Mouse (Mus musculus): ENCODE measurements around the gene Olfr1423. TPM values are rescaled to one million over a fixed set of nuclear protein-coding genes. Genes with fewer than 3 reads are reported as not detected.
"Not testable (repeated sequence)": the region's sequence is repeated elsewhere in the genome, so short reads cannot be mapped to it uniquely, and the experiment has no call there.

Gene Olfr1423
- polyA plus RNA-seq (2015; fragmentation: Nextera tagmentation; extraction: Ambion mirVana) = 0.03 TPM in 1 of 2 replicates, not detected in the other

DNA sequence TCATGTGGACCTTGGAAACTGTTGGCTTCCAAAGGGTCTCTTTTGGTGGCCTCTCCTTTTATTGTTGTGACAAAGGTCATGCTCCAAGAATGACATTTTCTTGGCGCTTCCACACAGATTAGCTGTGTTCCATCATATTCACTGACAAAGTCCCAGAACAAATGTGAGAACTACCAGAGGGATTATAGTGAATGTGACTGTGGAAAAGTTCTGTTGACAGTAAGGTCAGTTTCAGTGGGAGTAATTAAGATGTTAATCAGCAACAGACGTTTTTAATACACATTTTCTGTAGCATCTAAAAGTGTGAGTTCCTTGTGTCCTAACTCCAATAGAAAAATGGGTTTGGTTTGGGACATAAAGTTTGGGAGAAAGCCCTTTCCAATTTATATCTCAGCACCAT, at the start of gene Olfr1423:
TSS of gene Olfr1423 (minus strand) at position 101 of the 400 bp plus-strand sequence.
- WGBS = 55% methylated on average over 2 of the region's 2 CpGs
- Histone ChIP-seq H3K4me3 (replicated peaks; ENCODE audit: low read length) (no peak within 1 kb of the TSS), H3K36me3 (ENCODE audit: control insufficient read depth, insufficient read depth, low read length) (no peaks in the 10 kb centered on the region), H3K4me2 (ENCODE audit: low read depth, low read length) (no peak within 1 kb of the TSS), H3K27ac (ENCODE audit: low read length) (no peak within 1 kb of the TSS), H3K9me3 (replicated peaks; ENCODE audit: control insufficient read depth, low read length) (no peaks in the 10 kb centered on the region), H3K4me1 (ENCODE audit: control insufficient read depth, insufficient read depth, low read length) (no peaks in the 10 kb centered on the region), H3K27me3 (ENCODE audit: control insufficient read depth, insufficient read depth, low read length) (no peaks in the 10 kb centered on the region), H3K9ac (ENCODE audit: low read length) (no peak within 1 kb of the TSS)
- ATAC-seq (ENCODE audit: insufficient read depth, low FRiP score) = no peak

DNA sequence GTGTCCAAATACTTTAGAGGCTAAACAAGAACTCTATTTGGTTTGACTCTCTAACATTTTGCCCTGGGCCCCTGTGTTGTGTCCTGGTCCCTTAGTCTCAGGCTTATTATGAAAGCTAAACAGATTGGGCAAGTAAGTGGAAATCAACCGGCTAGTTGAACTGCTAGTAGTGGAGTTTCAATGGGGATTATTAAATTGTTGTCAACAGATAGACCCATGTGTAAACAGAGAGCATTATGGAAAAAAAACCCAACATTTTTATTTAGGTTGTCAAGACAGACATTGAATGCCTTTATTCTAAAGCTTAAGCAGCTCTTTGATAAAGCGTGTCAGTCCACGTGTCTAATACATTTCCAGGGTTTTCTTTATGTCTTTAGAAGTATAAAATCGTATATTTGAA, 36.5 kb upstream of the Olfr1423 start, which contains the start of gene Olfr1425:
TSS of gene Olfr1425 (minus strand) at position 101 of the 400 bp plus-strand sequence.
- ATAC-seq (ENCODE audit: insufficient read depth, low FRiP score); H3K4me1 ChIP-seq (ENCODE audit: control insufficient read depth, insufficient read depth, low read length); H3K27ac ChIP-seq (ENCODE audit: low read length); H3K9ac ChIP-seq (ENCODE audit: low read length); H3K36me3 ChIP-seq (ENCODE audit: control insufficient read depth, insufficient read depth, low read length); H3K9me3 ChIP-seq (replicated peaks; ENCODE audit: control insufficient read depth, low read length); H3K4me2 ChIP-seq (ENCODE audit: low read depth, low read length); H3K27me3 ChIP-seq (ENCODE audit: control insufficient read depth, insufficient read depth, low read length); H3K4me3 ChIP-seq (replicated peaks; ENCODE audit: low read length): not testable (repeated sequence)
- WGBS = 84% methylated on average over 4 of the region's 4 CpGs

DNA sequence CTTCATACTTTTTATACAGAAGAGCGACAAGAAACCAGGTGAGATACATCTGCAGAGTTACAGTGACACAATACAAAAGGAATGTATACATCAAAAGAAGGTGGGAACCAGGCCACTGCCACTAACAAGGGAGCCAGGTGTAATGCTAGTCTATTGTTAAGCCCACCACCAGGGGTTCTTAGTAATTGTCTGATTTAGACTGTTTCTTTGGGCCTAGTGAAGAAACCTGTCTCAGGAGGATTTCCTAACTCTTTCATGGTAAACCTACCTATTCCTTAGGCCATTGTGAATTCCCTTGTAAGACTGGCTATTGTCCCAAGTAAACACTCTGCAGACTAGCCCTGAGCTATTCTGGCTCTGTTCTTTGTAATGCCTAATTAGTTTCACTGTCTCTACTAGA, 28.4 kb upstream of the Olfr1423 start:
- not testable (repeated sequence) for H3K27me3 ChIP-seq (ENCODE audit: control insufficient read depth, insufficient read depth, low read length); H3K4me2 ChIP-seq (ENCODE audit: low read depth, low read length); H3K9ac ChIP-seq (ENCODE audit: low read length); H3K4me1 ChIP-seq (ENCODE audit: control insufficient read depth, insufficient read depth, low read length); H3K9me3 ChIP-seq (replicated peaks; ENCODE audit: control insufficient read depth, low read length); H3K27ac ChIP-seq (ENCODE audit: low read length); ATAC-seq (ENCODE audit: insufficient read depth, low FRiP score); H3K4me3 ChIP-seq (replicated peaks; ENCODE audit: low read length); H3K36me3 ChIP-seq (ENCODE audit: control insufficient read depth, insufficient read depth, low read length)
- 76% methylated on average over 1 of the region's 1 CpGs for WGBS

DNA sequence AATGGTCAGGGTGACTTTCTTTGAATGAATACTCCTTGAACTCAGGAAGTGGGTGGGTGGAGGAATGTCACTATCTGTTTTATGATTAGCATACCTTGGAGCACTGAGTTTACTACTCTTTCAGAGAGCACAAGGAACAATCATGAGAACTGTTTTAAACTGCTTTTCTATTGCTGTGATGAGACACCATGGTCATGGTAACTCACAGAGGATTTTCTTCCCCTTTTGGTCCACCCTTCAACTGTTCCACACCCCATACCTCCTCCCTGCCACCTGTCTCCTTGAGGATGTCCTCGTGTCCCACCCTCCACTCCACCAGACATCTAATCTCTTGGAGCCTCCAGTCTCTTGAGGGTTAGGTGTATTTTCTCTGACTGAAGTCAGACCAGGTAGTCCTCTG, 26.7 kb upstream of the Olfr1423 start:
- not testable (repeated sequence) for H3K4me3 ChIP-seq (replicated peaks; ENCODE audit: low read length); H3K27ac ChIP-seq (ENCODE audit: low read length); H3K4me1 ChIP-seq (ENCODE audit: control insufficient read depth, insufficient read depth, low read length); H3K36me3 ChIP-seq (ENCODE audit: control insufficient read depth, insufficient read depth, low read length); H3K4me2 ChIP-seq (ENCODE audit: low read depth, low read length); H3K27me3 ChIP-seq (ENCODE audit: control insufficient read depth, insufficient read depth, low read length); H3K9ac ChIP-seq (ENCODE audit: low read length); H3K9me3 ChIP-seq (replicated peaks; ENCODE audit: control insufficient read depth, low read length); ATAC-seq (ENCODE audit: insufficient read depth, low FRiP score)
- WGBS = 76% methylated on average over 1 of the region's 1 CpGs

DNA sequence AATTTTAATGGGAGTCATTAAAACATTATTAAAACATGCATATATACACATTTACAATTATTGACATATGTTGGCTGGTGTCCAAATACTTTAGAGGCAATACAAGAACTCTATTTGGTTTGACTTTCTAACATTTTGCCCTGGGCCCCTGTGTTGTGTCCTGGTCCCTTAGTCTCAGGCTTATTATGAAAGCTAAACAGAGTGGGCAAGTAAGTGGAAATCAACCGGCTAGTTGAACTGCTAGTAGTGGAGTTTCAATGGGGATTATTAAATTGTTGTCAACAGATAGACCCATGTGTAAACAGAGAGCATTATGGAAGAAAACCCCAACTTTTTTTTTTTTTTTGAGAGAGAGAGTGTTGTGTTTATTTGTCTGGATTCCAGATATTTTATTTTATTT, 21.5 kb upstream of the Olfr1423 start, which contains the start of gene Olfr1424:
TSS of gene Olfr1424 (minus strand) at position 101 of the 400 bp plus-strand sequence.
- ATAC-seq (ENCODE audit: insufficient read depth, low FRiP score); H3K9ac ChIP-seq (ENCODE audit: low read length); H3K4me3 ChIP-seq (replicated peaks; ENCODE audit: low read length); H3K9me3 ChIP-seq (replicated peaks; ENCODE audit: control insufficient read depth, low read length); H3K4me2 ChIP-seq (ENCODE audit: low read depth, low read length); H3K36me3 ChIP-seq (ENCODE audit: control insufficient read depth, insufficient read depth, low read length); H3K4me1 ChIP-seq (ENCODE audit: control insufficient read depth, insufficient read depth, low read length); H3K27me3 ChIP-seq (ENCODE audit: control insufficient read depth, insufficient read depth, low read length); H3K27ac ChIP-seq (ENCODE audit: low read length): not testable (repeated sequence)
- WGBS = 68% methylated on average over 1 of the region's 1 CpGs

DNA sequence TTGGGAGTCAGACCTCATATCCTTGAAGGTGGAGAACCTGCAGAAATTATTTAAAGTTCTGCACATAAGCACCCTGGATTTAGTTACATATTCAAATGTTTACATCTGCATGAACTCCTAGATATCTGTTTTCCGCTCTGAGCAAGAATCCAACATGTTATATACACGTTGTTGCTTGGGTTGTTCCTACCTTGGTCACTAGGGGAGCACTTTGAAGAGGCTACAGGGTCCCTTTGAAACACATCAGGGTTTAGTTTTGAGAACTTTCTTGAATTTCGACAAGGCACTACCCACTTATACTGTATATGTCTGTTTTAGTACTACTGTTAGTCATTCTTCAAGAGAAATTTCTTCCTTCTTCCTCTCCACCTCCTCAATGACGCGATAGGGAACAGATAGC, 2.0 kb upstream of the Olfr1423 start:
- Histone ChIP-seq H3K4me3 (replicated peaks; ENCODE audit: low read length) (no peak overlapping the region), H3K27me3 (ENCODE audit: control insufficient read depth, insufficient read depth, low read length) (no peaks in the 10 kb centered on the region), H3K9ac (ENCODE audit: low read length) (no peak overlapping the region), H3K4me1 (ENCODE audit: control insufficient read depth, insufficient read depth, low read length) (no peaks in the 10 kb centered on the region), H3K36me3 (ENCODE audit: control insufficient read depth, insufficient read depth, low read length) (no peaks in the 10 kb centered on the region), H3K27ac (ENCODE audit: low read length) (no peak overlapping the region), H3K9me3 (replicated peaks; ENCODE audit: control insufficient read depth, low read length) (no peaks in the 10 kb centered on the region), H3K4me2 (ENCODE audit: low read depth, low read length) (no peak overlapping the region)
- WGBS = 87% methylated on average over 5 of the region's 5 CpGs
- ATAC-seq (ENCODE audit: insufficient read depth, low FRiP score) = no peak

DNA sequence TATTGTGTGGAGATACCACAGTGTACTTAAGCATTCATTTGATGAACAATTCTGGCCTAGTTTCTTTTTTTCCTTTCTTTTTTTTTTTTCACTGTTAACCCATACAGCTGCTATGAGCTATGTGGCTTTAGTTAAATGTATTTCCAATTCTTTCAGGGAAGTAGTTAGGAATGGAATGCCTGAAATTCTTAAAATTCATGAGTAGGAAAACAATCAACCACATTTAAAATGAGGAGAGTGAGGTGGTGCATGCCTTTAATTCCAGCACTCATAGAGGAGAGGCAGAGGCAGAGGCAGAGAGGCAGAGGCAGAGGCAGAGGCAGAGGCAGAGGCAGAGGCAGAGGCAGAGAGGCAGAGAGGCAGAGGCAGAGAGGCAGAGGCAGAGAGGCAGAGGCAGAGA, 3.4 kb downstream of the Olfr1423 start:
- Histone ChIP-seq H3K4me2 (ENCODE audit: low read depth, low read length) (no peak overlapping the region), H3K36me3 (ENCODE audit: control insufficient read depth, insufficient read depth, low read length) (no peaks in the 10 kb centered on the region), H3K9ac (ENCODE audit: low read length) (no peak overlapping the region), H3K27me3 (ENCODE audit: control insufficient read depth, insufficient read depth, low read length) (no peaks in the 10 kb centered on the region), H3K4me1 (ENCODE audit: control insufficient read depth, insufficient read depth, low read length) (no peaks in the 10 kb centered on the region), H3K27ac (ENCODE audit: low read length) (no peak overlapping the region), H3K4me3 (replicated peaks; ENCODE audit: low read length) (no peak overlapping the region), H3K9me3 (replicated peaks; ENCODE audit: control insufficient read depth, low read length) (no peaks in the 10 kb centered on the region)
- no peak for ATAC-seq (ENCODE audit: insufficient read depth, low FRiP score)

DNA sequence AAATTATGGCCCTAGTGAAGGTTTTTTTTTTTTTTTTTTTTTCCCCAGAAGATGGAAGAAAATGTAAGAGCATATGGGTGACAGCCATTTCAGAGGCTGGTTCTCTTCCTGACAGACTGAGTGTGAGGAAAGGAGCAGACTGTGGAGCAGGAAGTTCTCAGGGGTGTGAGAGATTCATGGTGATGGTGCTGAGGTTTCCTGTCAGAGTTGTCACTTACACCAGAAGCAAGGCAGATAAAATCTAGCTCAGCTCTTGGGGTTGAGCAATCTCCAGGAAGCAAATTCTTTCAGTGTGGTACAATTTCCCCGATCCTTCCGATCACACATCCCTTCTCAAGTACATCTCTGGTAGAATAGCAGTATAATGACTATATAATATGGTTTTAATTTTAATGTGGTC, 14.5 kb downstream of the Olfr1423 start:
- Histone ChIP-seq H3K36me3 (ENCODE audit: control insufficient read depth, insufficient read depth, low read length) (no peaks in the 10 kb centered on the region), H3K4me1 (ENCODE audit: control insufficient read depth, insufficient read depth, low read length) (no peaks in the 10 kb centered on the region), H3K9me3 (replicated peaks; ENCODE audit: control insufficient read depth, low read length) (no peaks in the 10 kb centered on the region), H3K27me3 (ENCODE audit: control insufficient read depth, insufficient read depth, low read length) (no peaks in the 10 kb centered on the region), H3K4me2 (ENCODE audit: low read depth, low read length) (no peak overlapping the region), H3K27ac (ENCODE audit: low read length) (no peak overlapping the region), H3K9ac (ENCODE audit: low read length) (no peak overlapping the region), H3K4me3 (replicated peaks; ENCODE audit: low read length) (no peak overlapping the region)
- 87% methylated on average over 2 of the region's 2 CpGs for WGBS
- no peak for ATAC-seq (ENCODE audit: insufficient read depth, low FRiP score)

DNA sequence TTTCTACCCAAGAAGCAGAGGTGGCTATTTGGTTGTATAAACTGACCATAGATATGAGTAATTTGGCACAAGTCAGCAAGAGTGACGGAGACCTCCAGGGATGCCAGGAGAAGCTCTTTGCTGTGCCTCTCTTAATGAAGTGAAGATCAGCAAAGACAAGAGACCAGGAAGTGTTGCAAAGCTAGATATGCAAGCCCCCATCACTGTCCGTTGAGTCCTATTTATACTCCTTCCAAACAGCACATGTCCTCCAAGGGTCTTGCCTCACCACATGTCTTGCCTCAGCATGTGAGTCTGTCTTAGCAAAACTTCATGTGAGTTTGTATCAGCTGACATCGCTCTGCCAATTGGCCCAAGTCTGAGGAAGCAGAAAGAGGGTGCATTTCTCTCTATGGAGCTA, 15.8 kb downstream of the Olfr1423 start:
- ATAC-seq (ENCODE audit: insufficient read depth, low FRiP score) = no peak

DNA sequence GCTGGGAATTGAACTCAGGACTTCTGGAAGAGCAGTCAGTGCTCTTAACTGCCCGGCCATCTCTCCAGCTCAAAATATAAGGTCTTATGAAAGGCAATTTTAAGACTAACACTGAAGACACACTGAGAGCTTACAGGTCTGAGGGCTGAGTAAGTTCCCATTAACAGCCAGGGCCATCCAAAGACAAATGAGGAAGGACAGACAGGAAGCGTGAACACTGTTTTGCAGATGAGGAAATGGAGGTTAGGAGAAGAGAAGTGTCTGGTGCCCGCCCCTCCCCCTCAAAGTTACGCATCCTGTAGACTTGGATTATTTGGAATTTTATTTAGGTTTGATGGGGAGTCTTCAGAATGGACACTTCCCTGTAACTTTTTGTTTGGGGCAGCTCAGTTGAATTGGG, 17.0 kb downstream of the Olfr1423 start:
- H3K4me2 ChIP-seq (ENCODE audit: low read depth, low read length) = no peak overlapping the region
- no peaks in the 10 kb centered on the region for H3K4me1 ChIP-seq (ENCODE audit: control insufficient read depth, insufficient read depth, low read length)
- no peak overlapping the region for H3K27ac ChIP-seq (ENCODE audit: low read length)
- no peak for ATAC-seq (ENCODE audit: insufficient read depth, low FRiP score)
- 68% methylated on average over 4 of the region's 4 CpGs for WGBS
- no peak overlapping the region for H3K4me3 ChIP-seq (replicated peaks; ENCODE audit: low read length)
- no peaks in the 10 kb centered on the region for H3K36me3 ChIP-seq (ENCODE audit: control insufficient read depth, insufficient read depth, low read length)
- H3K9ac ChIP-seq (ENCODE audit: low read length) = no peak overlapping the region
- H3K27me3 ChIP-seq (ENCODE audit: control insufficient read depth, insufficient read depth, low read length) = no peaks in the 10 kb centered on the region
- no peaks in the 10 kb centered on the region for H3K9me3 ChIP-seq (replicated peaks; ENCODE audit: control insufficient read depth, low read length)

More for the DNA sequence above, 15.8 kb downstream of the Olfr1423 start:
- Histone ChIP-seq H3K27ac (ENCODE audit: low read length) (no peak overlapping the region), H3K9me3 (replicated peaks; ENCODE audit: control insufficient read depth, low read length) (no peaks in the 10 kb centered on the region), H3K4me1 (ENCODE audit: control insufficient read depth, insufficient read depth, low read length) (no peaks in the 10 kb centered on the region), H3K4me2 (ENCODE audit: low read depth, low read length) (no peak overlapping the region), H3K4me3 (replicated peaks; ENCODE audit: low read length) (no peak overlapping the region), H3K9ac (ENCODE audit: low read length) (no peak overlapping the region), H3K27me3 (ENCODE audit: control insufficient read depth, insufficient read depth, low read length) (no peaks in the 10 kb centered on the region), H3K36me3 (ENCODE audit: control insufficient read depth, insufficient read depth, low read length) (no peaks in the 10 kb centered on the region)
- WGBS = 85% methylated on average over 3 of the region's 3 CpGs

Data from stomach, embryonic 16.5 days (tissue).